Mouse (Mus musculus) stomach, postnatal 0 days (tissue): ENCODE data around the gene Tcp10b.
"Not testable (repeated sequence)": the region's sequence is repeated elsewhere in the genome, so short reads cannot be mapped to it uniquely, and the experiment has no call there.

Experiments
- CTCF ChIP-seq: IDR thresholded peaks from 2 replicates; pipeline ENCODE4 v1.5.1; 2016; ENCODE audit warnings: antibody characterized with exemption, low read depth, mild to moderate bottlenecking, moderate library complexity
- EP300 ChIP-seq: optimal IDR thresholded peaks from 2 replicates; pipeline ENCODE3; 2016; ENCODE audit warnings: antibody characterized with exemption

- not testable (repeated sequence) for TF ChIP-seq CTCF, EP300
Observed at GRCm38 (mm10) chr17:13123308-13124038, 62.6 kb downstream of the Tcp10b start.
